Mouse (Mus musculus) forebrain, embryonic 12.5 days (tissue): Measurements from ENCODE around the gene Mcpt4. TPM values are rescaled to one million over a fixed set of nuclear protein-coding genes. Genes with fewer than 3 reads are reported as not detected.
"Not testable (repeated sequence)": the region's sequence is repeated elsewhere in the genome, so short reads cannot be mapped to it uniquely, and the experiment has no call there.

Experiments
- ATAC-seq: fragments of 200-750 bp; cut with Nextera tagmentation; 2 replicates; pipeline ENCODE4 v1.8.0; 2017; ENCODE audit warnings: moderate TSS enrichment; ENCODE audit not compliant: low FRiP score
- H3K27ac ChIP-seq: fragments of 300-500 bp; sonication (generic); 2 replicates; pipeline ENCODE4 v1.5.1; 2016; ENCODE audit warnings: mild to moderate bottlenecking
- H3K27me3 ChIP-seq: fragments of 300-500 bp; sonication (generic); 2 replicates; pipeline ENCODE4 v1.6.1; 2016; ENCODE audit warnings: mild to moderate bottlenecking
- H3K36me3 ChIP-seq: fragments of 300-500 bp; sonication (generic); replicated peaks from 2 replicates; pipeline ENCODE4 v1.6.1; 2016; ENCODE audit warnings: mild to moderate bottlenecking
- H3K4me1 ChIP-seq: fragments of 300-500 bp; sonication (generic); 2 replicates; pipeline ENCODE4 v1.6.1; 2016
- H3K4me2 ChIP-seq: fragments of 300-500 bp; sonication (generic); 2 replicates; pipeline ENCODE4 v1.6.1; 2016; ENCODE audit warnings: mild to moderate bottlenecking, moderate library complexity
- H3K4me3 ChIP-seq: fragments of 300-500 bp; sonication (generic); replicated peaks from 2 replicates; pipeline ENCODE4 v1.5.1; 2016; ENCODE audit warnings: mild to moderate bottlenecking
- H3K9ac ChIP-seq: fragments of 300-500 bp; sonication (generic); 2 replicates; pipeline ENCODE4 v1.6.1; 2016; ENCODE audit warnings: mild to moderate bottlenecking
- H3K9me3 ChIP-seq: fragments of 300-500 bp; sonication (generic); 2 replicates; pipeline ENCODE4 v1.6.1; 2016
- WGBS: fragments of 180-500 bp; shearing (Covaris S2); methylation state at CpG from one replicate; pipeline ENCODE4 v1.1.7; 2016; 5-methylcytosine and 5-hydroxymethylcytosine counted together
- microRNA-seq: library from miRNA; unstranded; fragments of <30 nt; microRNA quantifications from one replicate; pipeline ENCODE4, GENCODE M21; 2017
- polyA plus RNA-seq: library from polyadenylated mRNA; unstranded; fragments of >200 nt; fragmentation: Nextera tagmentation; extraction: Ambion mirVana; gene quantifications from 2 replicates; pipeline ENCODE4 v1.2.1, GENCODE M21; 2016

Gene Mcpt4
- polyA plus RNA-seq, 1 experiment from 2014 or later: not detected

GRCm38 (mm10) chr14:56041792-56042191 is 20.3 kb downstream of the Mcpt4 start, which contains the start of gene Mcpt2:
Gene Mcpt2, plus strand, starts transcription at chr14:56042041.
- H3K9me3 ChIP-seq, H3K36me3 ChIP-seq, H3K9ac ChIP-seq, H3K4me3 ChIP-seq, H3K27ac ChIP-seq, H3K4me1 ChIP-seq, ATAC-seq, H3K27me3 ChIP-seq, H3K4me2 ChIP-seq: not testable (repeated sequence)
- WGBS: 74% methylated on average over 1 of the region's 1 CpGs

GRCm38 (mm10) chr14:56034433-56034832 is 27.7 kb downstream of the Mcpt4 start:
- H3K4me3 ChIP-seq: no peak overlapping the region
- H3K4me1 ChIP-seq: no peaks in the 10 kb centered on the region
- ATAC-seq: no peak
- no peak overlapping the region for H3K27ac ChIP-seq
- no peaks in the 10 kb centered on the region for H3K9me3 ChIP-seq
- H3K9ac ChIP-seq: no peak overlapping the region
- H3K4me2 ChIP-seq: no peak overlapping the region
- WGBS: 86% methylated on average over 2 of the region's 2 CpGs
- no peaks in the 10 kb centered on the region for H3K36me3 ChIP-seq
- no peaks in the 10 kb centered on the region for H3K27me3 ChIP-seq

GRCm38 (mm10) chr14:56030395-56030794 is 31.7 kb downstream of the Mcpt4 start, which contains the start of gene Mcpt9:
Gene Mcpt9, minus strand, starts transcription at chr14:56030495.
- not testable (repeated sequence) for H3K4me2 ChIP-seq, H3K4me3 ChIP-seq, H3K36me3 ChIP-seq, ATAC-seq, H3K27me3 ChIP-seq, H3K9me3 ChIP-seq, H3K9ac ChIP-seq, H3K27ac ChIP-seq, H3K4me1 ChIP-seq
- WGBS: 84% methylated on average over 3 of the region's 3 CpGs

- not testable (repeated sequence) for H3K4me2 ChIP-seq, H3K9ac ChIP-seq, H3K9me3 ChIP-seq, H3K36me3 ChIP-seq, ATAC-seq, H3K27me3 ChIP-seq, H3K4me1 ChIP-seq, H3K27ac ChIP-seq, H3K4me3 ChIP-seq
- 90% methylated on average over 4 of the region's 4 CpGs for WGBS
Measured at GRCm38 (mm10) chr14:56021305-56021704, 40.8 kb downstream of the Mcpt4 start.

- Histone ChIP-seq H3K27ac (no peak overlapping the region), H3K9ac (no peak overlapping the region), H3K4me1 (no peaks in the 10 kb centered on the region), H3K4me2 (no peak overlapping the region), H3K4me3 (no peak overlapping the region), H3K27me3 (no peaks in the 10 kb centered on the region), H3K36me3 (no peaks in the 10 kb centered on the region), H3K9me3 (no peaks in the 10 kb centered on the region)
- no peak for ATAC-seq
- WGBS: 69% methylated on average over 1 of the region's 1 CpGs
Measured at GRCm38 (mm10) chr14:56019446-56019845, 42.7 kb downstream of the Mcpt4 start.

GRCm38 (mm10) chr14:56017671-56018070 is 44.4 kb downstream of the Mcpt4 start, which contains the start of gene Mcpt1:
Gene Mcpt1, plus strand, starts transcription at chr14:56017971.
- WGBS: 84% methylated on average over 3 of the region's 3 CpGs
- not testable (repeated sequence) for H3K4me3 ChIP-seq

GRCm38 (mm10) chr14:56013924-56014323 is 48.2 kb downstream of the Mcpt4 start:
- H3K4me1 ChIP-seq: no peaks in the 10 kb centered on the region
- H3K4me3 ChIP-seq: no peak overlapping the region
- no peaks in the 10 kb centered on the region for H3K27me3 ChIP-seq
- H3K9me3 ChIP-seq: no peaks in the 10 kb centered on the region
- H3K9ac ChIP-seq: no peak overlapping the region
- H3K36me3 ChIP-seq: no peaks in the 10 kb centered on the region
- H3K27ac ChIP-seq: no peak overlapping the region
- 95% methylated on average over 2 of the region's 2 CpGs for WGBS
- H3K4me2 ChIP-seq: no peak overlapping the region
- no peak for ATAC-seq

More at GRCm38 (mm10) chr14:56017671-56018070, 44.4 kb downstream of the Mcpt4 start, which contains the start of gene Mcpt1:
- ATAC-seq, H3K36me3 ChIP-seq, H3K4me2 ChIP-seq, H3K27me3 ChIP-seq, H3K27ac ChIP-seq, H3K9ac ChIP-seq, H3K9me3 ChIP-seq, H3K4me1 ChIP-seq: not testable (repeated sequence)

GRCm38 (mm10) chr14:56013147-56013546 is 49.0 kb downstream of the Mcpt4 start:
- Histone ChIP-seq H3K4me2 (no peak overlapping the region), H3K36me3 (no peaks in the 10 kb centered on the region), H3K4me1 (no peaks in the 10 kb centered on the region), H3K9me3 (no peaks in the 10 kb centered on the region), H3K9ac (no peak overlapping the region), H3K4me3 (no peak overlapping the region), H3K27me3 (no peaks in the 10 kb centered on the region), H3K27ac (no peak overlapping the region)
- ATAC-seq: no peak
- WGBS: 68% methylated on average over 3 of the region's 3 CpGs

Small RNAs within 50 kb of the gene (microRNA-seq; reads per million reads assigned to microRNA genes)
- gene Mir6949: not detected

Other genes starting within 250 kb of the Mcpt4 start
- 25.4 and 35.6 TPM in 2 replicates for gene Nfatc4, start 239.2 kb downstream of the Mcpt4 start, polyA plus RNA-seq
- 23.9 and 26.9 TPM in 2 replicates for gene Nynrin, start 208.3 kb downstream of the Mcpt4 start, polyA plus RNA-seq
- 0.04 and 0.27 TPM in 2 replicates for gene Cbln3, start 177.9 kb downstream of the Mcpt4 start, polyA plus RNA-seq
- gene Khnyn, start 177.4 kb downstream of the Mcpt4 start, polyA plus RNA-seq: 18.9 and 21.2 TPM in 2 replicates
- 42.6 and 51.0 TPM in 2 replicates for gene Sdr39u1, start 162.0 kb downstream of the Mcpt4 start, polyA plus RNA-seq
- gene Cma1, start 117.6 kb downstream of the Mcpt4 start, polyA plus RNA-seq: not detected in 2 replicates
- not detected in 2 replicates for gene Cma2, start 111.3 kb downstream of the Mcpt4 start, polyA plus RNA-seq
- not detected in 2 replicates for gene Mcpt1, start 44.3 kb downstream of the Mcpt4 start, polyA plus RNA-seq
- gene Mcpt9, start 31.8 kb downstream of the Mcpt4 start, polyA plus RNA-seq: not detected in 2 replicates
- gene Mcpt2, start 20.3 kb downstream of the Mcpt4 start, polyA plus RNA-seq: not detected in 2 replicates
- not detected in 2 replicates for gene Mcpt8, start 23.0 kb upstream of the Mcpt4 start, polyA plus RNA-seq
- gene Ctsg, start 40.3 kb upstream of the Mcpt4 start, polyA plus RNA-seq: not detected in 2 replicates
- not detected in 2 replicates for gene Gzme, start 58.3 kb upstream of the Mcpt4 start, polyA plus RNA-seq
- not detected in 2 replicates for gene Gzmd, start 70.3 kb upstream of the Mcpt4 start, polyA plus RNA-seq
- not detected in 2 replicates for gene Gzmg, start 97.3 kb upstream of the Mcpt4 start, polyA plus RNA-seq
- not detected in 2 replicates for gene Gzmn, start 112.3 kb upstream of the Mcpt4 start, polyA plus RNA-seq
- not detected in 2 replicates for gene Gzmf, start 149.1 kb upstream of the Mcpt4 start, polyA plus RNA-seq
- not detected in 2 replicates for gene Gzmc, start 172.3 kb upstream of the Mcpt4 start, polyA plus RNA-seq
- not detected in 2 replicates for gene Gzmb, start 199.9 kb upstream of the Mcpt4 start, polyA plus RNA-seq